Mouse (Mus musculus): ENCODE measurements around the gene Tmem121. TPM values are rescaled to one million over a fixed set of nuclear protein-coding genes. Genes with fewer than 3 reads are reported as not detected.
"Not testable (repeated sequence)": the region's sequence is repeated elsewhere in the genome, so short reads cannot be mapped to it uniquely, and the experiment has no call there.

Tmem121 gene
- polyA plus RNA-seq, 1 experiment: 66.9 TPM

DNA sequence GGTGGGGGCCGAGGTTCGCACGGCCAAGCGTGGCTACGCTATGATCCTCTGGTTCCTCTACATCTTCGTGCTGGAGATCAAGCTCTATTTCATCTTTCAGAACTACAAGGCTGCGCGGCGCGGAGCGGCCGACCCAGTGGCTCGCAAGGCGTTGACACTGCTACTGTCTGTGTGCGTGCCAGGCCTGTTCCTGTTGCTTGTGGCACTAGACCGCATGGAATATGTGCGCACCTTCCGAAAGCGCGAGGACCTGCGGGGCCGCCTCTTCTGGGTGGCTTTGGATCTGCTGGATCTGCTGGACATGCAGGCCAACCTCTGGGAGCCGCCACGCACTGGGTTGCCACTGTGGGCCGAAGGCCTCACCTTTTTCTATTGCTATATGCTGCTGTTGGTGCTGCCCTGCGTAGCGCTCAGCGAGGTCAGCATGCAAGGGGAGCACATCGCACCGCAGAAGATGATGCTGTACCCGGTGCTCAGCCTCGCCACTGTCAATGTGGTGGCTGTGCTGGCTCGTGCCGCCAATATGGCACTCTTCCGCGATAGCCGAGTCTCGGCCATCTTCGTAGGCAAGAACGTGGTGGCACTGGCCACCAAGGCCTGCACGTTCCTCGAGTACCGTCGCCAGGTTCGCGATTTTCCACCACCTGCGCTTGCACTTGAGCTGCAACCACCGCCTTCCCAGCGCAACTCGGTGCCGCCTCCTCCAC, 2.8 kb downstream of the Tmem121 start:
- DNase-seq (ENCODE audit: low read depth): no peak
- no peak for TF ChIP-seq CTCF (IDR thresholded peaks at IDR 0.05; ENCODE audit: borderline replicate concordance, extremely low read depth, insufficient read depth, insufficient read length)
- no peak for TF ChIP-seq POLR2A (IDR thresholded peaks at IDR 0.05; ENCODE audit: borderline replicate concordance, extremely low read depth, insufficient read depth, insufficient read length, poor library complexity, severe bottlenecking)

- no peak for DNase-seq (ENCODE audit: low read depth)
- TF ChIP-seq CTCF (IDR thresholded peaks at IDR 0.05; ENCODE audit: borderline replicate concordance, extremely low read depth, insufficient read depth, insufficient read length): no peak
- TF ChIP-seq POLR2A (IDR thresholded peaks at IDR 0.05; ENCODE audit: borderline replicate concordance, extremely low read depth, insufficient read depth, insufficient read length, poor library complexity, severe bottlenecking): no peak
Measured at GRCm38 (mm10) chr12:113193423-113193822, 7.7 kb downstream of the Tmem121 start.

DNA sequence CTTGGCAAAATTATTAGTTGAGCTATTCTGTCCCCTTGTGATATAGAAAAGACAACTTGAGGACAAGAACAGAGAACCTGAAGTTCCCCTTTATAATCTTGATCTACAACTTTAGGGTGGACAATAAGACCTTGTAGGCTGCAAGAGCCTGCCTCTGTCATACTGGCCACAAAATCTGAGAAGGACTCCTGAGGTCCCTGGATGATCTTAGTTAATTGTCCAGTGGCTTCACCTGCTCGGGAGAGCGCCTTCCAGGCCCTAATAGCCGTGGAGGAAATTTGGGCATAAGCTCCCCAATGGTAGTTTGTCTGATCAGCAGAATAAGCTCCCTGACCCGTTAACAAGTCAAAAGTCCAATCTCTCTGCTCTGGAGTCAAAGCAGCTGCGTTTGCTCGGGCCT, 13.4 kb downstream of the Tmem121 start:
- not testable (repeated sequence) for DNase-seq (ENCODE audit: low read depth)

DNA sequence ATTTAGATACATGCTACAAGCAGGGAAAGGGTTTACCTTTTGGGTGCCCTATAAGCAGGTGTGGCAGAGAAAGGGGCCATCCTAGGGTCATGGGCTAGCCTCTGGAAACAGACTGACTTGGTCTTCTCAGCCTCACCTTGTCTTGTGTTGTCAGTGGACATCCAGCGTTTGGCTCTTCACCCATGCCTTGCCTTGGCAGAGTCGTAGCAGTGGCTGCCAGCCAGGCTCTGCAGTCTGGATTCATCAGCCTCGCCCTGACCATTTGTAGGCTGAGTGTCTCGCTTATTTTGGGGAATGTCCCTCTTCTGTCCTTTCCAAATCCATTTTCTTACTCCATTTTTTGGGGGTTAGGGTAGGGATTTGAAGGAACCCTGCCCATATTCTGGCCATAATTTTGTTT, 15.6 kb downstream of the Tmem121 start:
- no peak for DNase-seq (ENCODE audit: low read depth)
- TF ChIP-seq POLR2A (IDR thresholded peaks at IDR 0.05; ENCODE audit: borderline replicate concordance, extremely low read depth, insufficient read depth, insufficient read length, poor library complexity, severe bottlenecking): no peak
- TF ChIP-seq CTCF (IDR thresholded peaks at IDR 0.05; ENCODE audit: borderline replicate concordance, extremely low read depth, insufficient read depth, insufficient read length): no peak

- DNase-seq (ENCODE audit: low read depth): no peak
- TF ChIP-seq CTCF (IDR thresholded peaks at IDR 0.05; ENCODE audit: borderline replicate concordance, extremely low read depth, insufficient read depth, insufficient read length): no peak
- TF ChIP-seq POLR2A (IDR thresholded peaks at IDR 0.05; ENCODE audit: borderline replicate concordance, extremely low read depth, insufficient read depth, insufficient read length, poor library complexity, severe bottlenecking): no peak
Measured at GRCm38 (mm10) chr12:113202008-113202407, 16.3 kb downstream of the Tmem121 start.

DNA sequence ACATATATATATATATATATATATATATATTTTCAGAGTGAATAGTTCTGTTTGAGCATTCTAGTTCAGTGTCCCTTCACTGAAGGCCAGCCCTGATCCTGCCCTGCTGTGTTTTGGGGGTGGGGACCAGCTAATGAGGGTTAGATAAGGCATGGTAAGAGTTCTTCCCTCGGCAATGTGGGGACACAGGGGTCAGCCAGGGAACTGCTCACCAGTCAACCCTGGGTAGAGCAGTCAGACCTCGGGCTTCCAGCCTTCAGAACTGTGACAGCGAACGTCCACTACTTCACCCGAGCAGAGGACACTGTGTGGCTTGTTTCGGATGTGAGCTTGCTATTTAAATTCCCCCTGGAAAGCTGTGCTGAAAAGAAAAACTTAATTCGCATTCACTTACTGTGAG, 17.8 kb downstream of the Tmem121 start:
- no peak for TF ChIP-seq CTCF (IDR thresholded peaks at IDR 0.05; ENCODE audit: borderline replicate concordance, extremely low read depth, insufficient read depth, insufficient read length)
- TF ChIP-seq POLR2A (IDR thresholded peaks at IDR 0.05; ENCODE audit: borderline replicate concordance, extremely low read depth, insufficient read depth, insufficient read length, poor library complexity, severe bottlenecking): no peak
- DNase-seq (ENCODE audit: low read depth): no peak

DNA sequence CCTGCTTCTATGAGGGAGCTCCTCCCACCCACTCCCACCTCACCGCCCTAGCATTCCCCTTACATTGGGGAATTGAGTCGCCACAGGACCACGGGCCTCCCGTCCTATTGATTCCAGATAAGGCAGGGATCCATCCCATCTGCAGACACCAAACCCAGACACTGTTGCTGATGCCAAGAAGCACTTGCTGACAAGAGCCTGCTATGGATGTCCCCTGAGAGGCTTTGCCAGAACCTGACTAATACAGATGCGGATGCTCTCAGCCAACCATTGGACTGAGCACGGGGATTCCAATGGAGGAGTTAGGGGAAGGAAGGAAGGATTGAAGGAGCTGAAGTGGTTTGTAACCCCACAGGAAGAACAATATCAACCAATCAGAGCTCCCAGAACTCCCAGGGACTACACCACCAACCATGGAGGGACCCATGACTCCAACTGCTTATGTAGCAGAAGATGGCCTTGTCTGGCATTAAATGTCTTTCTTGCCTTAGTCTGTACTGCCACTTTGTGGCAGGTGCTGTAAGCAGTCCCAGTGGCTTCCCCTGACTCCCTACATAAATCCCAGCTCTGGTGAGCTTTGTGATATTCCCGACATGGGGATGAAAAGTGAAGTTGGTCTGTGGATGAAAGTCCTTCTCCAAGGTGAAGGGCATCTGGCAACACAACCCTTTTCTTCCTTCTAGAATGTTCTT, 19.7 kb downstream of the Tmem121 start:
- no peak for DNase-seq (ENCODE audit: low read depth)
- 0 out of 2 replicates have a peak, but pooled peaks have one; percentile 3 for TF ChIP-seq CTCF (IDR thresholded peaks at IDR 0.05; ENCODE audit: borderline replicate concordance, extremely low read depth, insufficient read depth, insufficient read length)
- TF ChIP-seq POLR2A (IDR thresholded peaks at IDR 0.05; ENCODE audit: borderline replicate concordance, extremely low read depth, insufficient read depth, insufficient read length, poor library complexity, severe bottlenecking): no peak

DNA sequence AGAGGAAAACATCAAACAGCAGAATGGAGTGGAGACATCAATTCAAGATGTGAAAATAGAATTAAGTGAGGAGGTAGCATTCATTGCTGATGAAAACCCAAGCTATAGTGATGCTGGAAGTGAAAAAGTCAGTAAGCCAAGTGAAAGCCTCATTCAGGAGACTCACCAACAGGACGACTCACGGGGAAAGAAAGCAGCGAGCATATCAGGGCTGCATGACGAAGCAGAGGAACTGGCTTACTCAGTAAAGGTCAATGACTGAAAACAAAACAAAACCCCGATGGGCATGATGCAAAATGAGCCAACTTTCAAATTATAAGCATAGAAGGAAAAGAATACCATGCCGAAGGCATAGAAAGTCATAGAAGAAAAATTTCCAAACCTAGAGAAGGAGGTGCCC, 22.0 kb downstream of the Tmem121 start:
- DNase-seq (ENCODE audit: low read depth): no peak
- no peak for TF ChIP-seq POLR2A (IDR thresholded peaks at IDR 0.05; ENCODE audit: borderline replicate concordance, extremely low read depth, insufficient read depth, insufficient read length, poor library complexity, severe bottlenecking)
- no peak for TF ChIP-seq CTCF (IDR thresholded peaks at IDR 0.05; ENCODE audit: borderline replicate concordance, extremely low read depth, insufficient read depth, insufficient read length)

- TF ChIP-seq POLR2A (IDR thresholded peaks at IDR 0.05; ENCODE audit: borderline replicate concordance, extremely low read depth, insufficient read depth, insufficient read length, poor library complexity, severe bottlenecking) (no peak), CTCF (IDR thresholded peaks at IDR 0.05; ENCODE audit: borderline replicate concordance, extremely low read depth, insufficient read depth, insufficient read length) (no peak)
- DNase-seq (ENCODE audit: low read depth): no peak
Measured at GRCm38 (mm10) chr12:113210586-113211378, 25.1 kb downstream of the Tmem121 start.

DNA sequence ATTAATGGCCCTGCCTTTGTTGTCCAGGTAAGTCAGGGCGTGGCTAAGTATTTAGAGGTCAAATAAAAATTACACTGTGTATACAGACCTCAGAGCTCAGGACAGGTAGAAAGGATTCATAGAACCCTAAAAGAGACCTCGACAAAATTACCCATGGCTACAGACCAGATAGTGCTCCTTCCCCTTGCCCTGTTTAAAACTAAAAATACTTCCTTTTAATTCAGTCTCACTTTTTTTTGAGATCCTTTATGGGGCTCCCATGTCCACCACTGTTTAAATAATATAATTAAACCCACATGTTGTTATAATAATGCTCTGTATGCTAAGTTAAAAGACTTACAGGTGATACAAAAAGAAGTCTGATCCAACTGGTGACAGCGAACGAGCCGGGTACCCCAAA, 26.0 kb downstream of the Tmem121 start:
- DNase-seq (ENCODE audit: low read depth): no peak
- TF ChIP-seq POLR2A (IDR thresholded peaks at IDR 0.05; ENCODE audit: borderline replicate concordance, extremely low read depth, insufficient read depth, insufficient read length, poor library complexity, severe bottlenecking): no peak
- no peak for TF ChIP-seq CTCF (IDR thresholded peaks at IDR 0.05; ENCODE audit: borderline replicate concordance, extremely low read depth, insufficient read depth, insufficient read length)

DNA sequence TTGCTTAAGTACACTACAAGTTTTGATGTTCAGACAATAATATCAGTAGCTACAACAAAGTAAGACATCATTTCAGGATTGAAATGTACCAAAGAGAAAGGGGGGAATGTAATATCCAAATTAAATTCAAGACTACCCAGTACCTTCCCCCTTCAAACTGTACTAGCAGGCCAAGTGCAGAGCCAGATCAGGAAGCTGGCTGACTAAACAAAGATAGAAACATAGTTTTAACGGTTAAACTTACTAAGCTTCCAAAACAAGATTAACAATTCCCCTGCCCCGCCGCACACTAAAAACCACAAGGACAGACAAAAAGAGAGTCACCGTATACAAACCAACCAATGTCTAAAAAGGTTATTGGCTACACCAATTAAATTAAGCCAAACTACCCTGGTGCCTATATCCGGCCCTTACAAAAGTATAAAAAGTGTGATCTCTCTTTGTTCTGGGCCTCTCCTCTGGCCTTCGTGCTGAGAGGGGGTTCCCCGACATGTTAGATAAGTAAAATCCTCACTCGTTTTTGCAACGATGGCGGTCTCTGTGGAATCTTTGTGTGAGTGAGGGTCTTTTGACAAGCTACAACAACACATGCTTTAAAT, 26.7 kb downstream of the Tmem121 start:
- DNase-seq (ENCODE audit: low read depth): no peak
- no peak for TF ChIP-seq POLR2A (IDR thresholded peaks at IDR 0.05; ENCODE audit: borderline replicate concordance, extremely low read depth, insufficient read depth, insufficient read length, poor library complexity, severe bottlenecking)
- no peak for TF ChIP-seq CTCF (IDR thresholded peaks at IDR 0.05; ENCODE audit: borderline replicate concordance, extremely low read depth, insufficient read depth, insufficient read length)
